Mouse (Mus musculus): Measurements from ENCODE around the gene Gm10392. TPM values are rescaled to one million over a fixed set of nuclear protein-coding genes. Genes with fewer than 3 reads are reported as not detected.

Gene Gm10392
- total RNA-seq, 2 experiments from 2014 or later: not detected

DNA sequence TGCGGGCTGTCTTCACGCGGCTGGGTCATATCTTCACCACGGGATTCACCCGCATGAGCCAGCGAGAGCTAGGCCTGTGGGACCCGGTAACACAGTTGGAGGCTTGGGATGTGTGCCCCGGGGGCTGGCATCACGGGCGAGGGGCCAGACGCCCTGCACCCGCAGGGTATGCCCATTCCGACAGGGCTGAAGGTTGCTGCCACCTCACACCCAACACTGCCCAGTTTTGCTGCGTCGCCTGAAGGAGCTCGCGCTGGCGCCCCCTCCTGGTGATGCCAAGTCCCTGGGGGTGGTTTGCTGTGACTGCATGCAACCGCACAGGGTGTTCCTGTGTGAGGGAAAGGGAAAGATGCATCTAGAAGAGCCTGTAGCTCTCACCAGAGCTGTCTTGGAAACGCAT lies 51.2 kb downstream of the Gm10392 start:
- DNase-seq (ENCODE audit: low spot score in 2 of 2): peak; percentile 82 to 93
- intact Hi-C loops (cut with DNase I): no loop called here

GRCm38 (mm10) chr11:77467157-77467556 lies 51.8 kb downstream of the Gm10392 start:
- intact Hi-C loops (cut with DNase I): no loop called here
- peak; percentile 64 to 70 for DNase-seq (ENCODE audit: low spot score in 2 of 2)

Other genes with a start within 250 kb of the Gm10392 start
- gene Coro6, start 56.8 kb downstream of the Gm10392 start, total RNA-seq (2021): 10 to 100 TPM; 31.3 to 32.4 TPM
- gene Ankrd13b, start 29.5 kb downstream of the Gm10392 start, total RNA-seq (2021): 100 to 1,000 TPM; 127 to 129 TPM
- 100 to 1,000 TPM; 150 to 153 TPM for gene Git1, start 25.6 kb downstream of the Gm10392 start, total RNA-seq (2021)
- 1 to 10 TPM; 1.6 to 1.7 TPM for gene Abhd15, start 4.1 kb downstream of the Gm10392 start, total RNA-seq (2021)
- gene Trp53i13, start 3.2 kb downstream of the Gm10392 start, total RNA-seq (2021): 1 to 10 TPM; 4.9 to 5.8 TPM
- 100 to 1,000 TPM; 106 to 109 TPM for gene Taok1, start 88.6 kb upstream of the Gm10392 start, total RNA-seq (2021)
- gene Nufip2, start 167.0 kb upstream of the Gm10392 start, total RNA-seq (2021): 10 to 100 TPM; 73.9 to 81.2 TPM
- not detected for gene Cryba1, start 206.1 kb upstream of the Gm10392 start, total RNA-seq (2021)
- 100 to 1,000 TPM; 151 to 169 TPM for gene Myo18a, start 244.0 kb upstream of the Gm10392 start, total RNA-seq (2021)